Mouse (Mus musculus): ENCODE data around the gene Dennd6a. TPM values are rescaled to one million over a fixed set of nuclear protein-coding genes. Genes with fewer than 3 reads are reported as not detected.
"Not testable (repeated sequence)": the region's sequence is repeated elsewhere in the genome, so short reads cannot be mapped to it uniquely, and the experiment has no call there.

Gene Dennd6a
- total RNA-seq (2021) = 1 to 10 TPM; 8.0 to 8.2 TPM
- long read RNA-seq, experiment 1, full-length matches to known transcripts = 1 of 1 reads
- long read RNA-seq, experiment 1, partial matches to known transcripts = 0 of 1 reads
- long read RNA-seq, experiment 1, other reads (novel, unspliced or antisense) = 0 of 1 reads
- long read RNA-seq, experiment 2, full-length matches to known transcripts = 3 of 5 reads
- long read RNA-seq, experiment 2, partial matches to known transcripts = 1 of 5 reads
- long read RNA-seq, experiment 2, other reads (novel, unspliced or antisense) = 1 of 5 reads

DNA sequence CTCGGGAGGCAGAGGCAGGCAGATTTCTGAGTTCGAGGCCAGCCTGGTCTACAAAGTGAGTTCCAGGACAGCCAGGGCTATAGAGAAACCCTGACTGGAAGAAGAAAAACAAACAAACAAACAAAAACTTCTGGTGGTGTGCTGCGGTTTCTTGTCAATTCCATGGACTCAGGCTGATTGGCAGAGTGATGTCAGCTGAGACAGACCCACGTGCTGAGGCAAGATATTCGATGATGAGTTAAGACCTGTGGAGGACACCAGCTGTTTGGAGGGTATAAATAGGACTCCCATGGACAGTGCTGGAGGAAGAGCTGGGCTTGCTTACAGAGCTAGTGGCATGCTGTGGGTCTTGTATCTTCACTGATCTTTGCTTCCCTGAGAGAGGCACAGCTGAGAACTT lies at the start of gene Dennd6a:
Gene Dennd6a (plus strand): TSS at position 301 of the 400 bp plus-strand sequence.
- DNase-seq = not testable (repeated sequence)

DNA sequence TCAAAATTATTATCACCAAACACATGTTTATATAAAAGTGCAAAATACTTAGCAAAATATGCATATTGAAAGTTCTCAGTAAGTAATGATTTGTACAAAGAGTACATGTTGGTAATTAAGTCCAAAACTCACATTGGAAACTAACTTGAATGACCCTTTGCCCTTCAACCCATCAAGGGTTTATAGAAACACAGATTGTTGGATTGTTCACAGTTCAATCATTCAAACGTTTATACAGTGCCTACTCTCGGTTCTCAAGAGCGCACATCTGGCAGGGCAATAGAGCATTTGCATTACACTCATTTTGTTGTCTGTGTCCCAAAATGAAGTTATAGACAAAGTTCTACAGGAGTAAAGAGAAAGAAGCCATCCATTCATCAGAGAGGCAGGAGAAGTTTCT lies 47.7 kb upstream of the Dennd6a start:
- no peak for DNase-seq

GRCm38 (mm10) chr14:26528296-26528695 lies 45.4 kb upstream of the Dennd6a start:
- DNase-seq = no peak

DNA sequence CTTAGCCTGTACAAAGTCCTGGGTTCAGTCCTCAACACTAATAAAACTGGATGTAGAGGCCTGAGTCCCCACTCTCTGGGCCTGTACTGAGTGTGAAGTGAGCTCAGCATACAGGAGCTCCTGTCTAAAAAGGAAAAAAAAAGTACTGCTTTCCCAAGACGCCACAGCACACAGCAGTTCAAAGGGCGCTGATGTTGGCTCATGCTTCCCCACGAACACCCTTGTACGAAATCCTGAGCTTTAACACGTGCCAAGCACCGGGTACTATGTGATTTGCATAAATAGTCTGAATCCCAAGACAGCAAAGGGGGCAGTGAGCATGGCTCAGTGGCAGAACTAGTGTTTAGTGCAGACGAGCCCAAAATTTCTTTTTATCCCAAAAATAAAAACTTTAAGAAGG lies 43.3 kb upstream of the Dennd6a start:
- DNase-seq = no peak

DNA sequence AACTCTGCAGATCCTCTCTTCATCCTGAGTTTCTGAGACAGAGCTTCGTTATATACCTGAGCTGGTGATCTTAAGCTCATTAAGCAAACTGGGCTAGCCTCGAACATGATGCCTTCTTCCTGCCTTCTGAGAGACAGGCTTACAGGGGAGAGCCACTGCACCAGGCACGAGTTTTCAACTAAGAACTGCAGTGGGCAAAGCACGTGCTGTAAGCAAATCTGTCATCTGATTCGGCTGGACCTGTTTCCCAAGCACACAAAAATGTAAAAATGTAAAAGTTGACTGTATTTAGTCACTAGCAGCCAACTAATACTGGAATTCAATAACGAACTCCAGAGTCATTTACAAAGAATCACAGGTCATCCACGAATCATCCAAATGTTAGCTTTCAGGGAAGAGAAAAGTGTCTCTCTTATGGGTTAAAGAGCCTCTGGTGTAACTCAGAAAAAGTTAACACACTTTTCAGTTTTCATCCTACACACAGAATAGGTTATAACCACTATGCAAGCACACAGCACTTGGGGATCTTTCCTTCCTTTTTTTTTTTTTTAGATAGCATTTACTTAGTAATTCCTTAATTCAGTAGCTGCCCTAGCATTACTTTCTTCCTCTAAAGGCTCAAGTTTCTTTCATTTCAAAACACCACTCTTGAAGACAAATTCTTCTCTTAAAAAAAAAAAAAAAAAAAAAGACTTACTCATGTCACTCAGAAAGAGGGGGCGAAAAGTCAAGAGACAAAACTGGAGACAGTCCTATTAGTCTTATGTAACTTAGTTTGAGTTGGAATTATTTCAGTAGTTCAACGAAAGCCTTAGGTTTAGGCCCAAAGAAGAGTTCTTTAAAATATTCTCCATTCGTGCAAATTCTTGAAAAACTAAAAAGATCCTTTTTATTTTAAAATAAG lies 42.0 kb upstream of the Dennd6a start:
- no peak for DNase-seq

- no peak for DNase-seq
Measured at GRCm38 (mm10) chr14:26532752-26533151, 40.9 kb upstream of the Dennd6a start.

- DNase-seq = no peak
Measured at GRCm38 (mm10) chr14:26533267-26533666, 40.4 kb upstream of the Dennd6a start.

GRCm38 (mm10) chr14:26533821-26534756 lies 39.6 kb upstream of the Dennd6a start:
- DNase-seq = peak; percentile 31

GRCm38 (mm10) chr14:26534757-26535479 lies 38.7 kb upstream of the Dennd6a start, which contains the start of gene Slmap:
Gene Slmap (minus strand): TSS chr14:26534931.
- peak; percentile 96 for DNase-seq

DNA sequence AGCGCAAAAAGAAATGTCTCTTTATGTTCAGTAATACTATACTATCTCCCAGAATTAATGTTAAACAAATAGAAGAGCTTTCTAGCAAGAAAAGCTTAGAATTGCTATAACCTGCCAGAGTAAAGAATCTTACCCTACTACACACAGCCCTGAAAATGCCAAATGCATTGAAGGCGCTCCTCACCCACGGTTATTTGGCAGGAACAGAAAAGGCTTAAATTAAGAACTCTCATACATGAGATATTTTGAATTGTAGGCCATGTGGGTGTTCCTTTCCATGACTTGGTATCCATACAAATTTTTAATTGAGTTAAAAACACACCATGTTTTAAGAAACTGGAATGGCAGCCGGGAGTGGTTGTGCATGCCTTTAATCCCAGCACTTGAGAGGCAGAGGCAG lies 34.4 kb upstream of the Dennd6a start:
- no peak for DNase-seq

- peak; percentile 27 for DNase-seq
Measured at GRCm38 (mm10) chr14:26540577-26540976, 33.1 kb upstream of the Dennd6a start.

GRCm38 (mm10) chr14:26542136-26542535 lies 31.5 kb upstream of the Dennd6a start:
- no peak for DNase-seq

- DNase-seq = no peak
Measured at GRCm38 (mm10) chr14:26547516-26548488, 25.9 kb upstream of the Dennd6a start.

DNA sequence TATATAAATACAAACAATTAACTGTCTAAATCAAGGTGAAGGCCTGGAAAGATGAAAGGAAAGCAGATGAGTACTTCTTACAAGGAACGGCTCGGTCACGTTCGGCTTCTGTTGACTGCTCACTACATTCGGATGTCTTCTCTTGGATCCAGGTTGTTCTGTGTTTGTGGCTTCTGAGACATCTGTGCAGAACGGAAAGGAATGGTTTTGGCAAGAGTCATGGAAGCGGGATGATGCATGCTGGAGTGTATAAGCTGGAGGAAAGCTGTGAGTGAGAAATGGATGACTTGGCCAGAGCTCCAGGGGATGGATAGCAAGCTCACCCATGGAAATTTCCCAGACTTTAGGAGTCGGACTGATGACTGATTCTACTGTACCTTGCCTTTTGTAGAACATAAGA lies 22.9 kb upstream of the Dennd6a start:
- DNase-seq = no peak

GRCm38 (mm10) chr14:26552441-26552840 lies 21.2 kb upstream of the Dennd6a start:
- no peak for DNase-seq

- no peak for DNase-seq
Measured at GRCm38 (mm10) chr14:26552853-26553252, 20.8 kb upstream of the Dennd6a start.

- DNase-seq = no peak
Measured at GRCm38 (mm10) chr14:26557581-26557980, 16.1 kb upstream of the Dennd6a start.

- DNase-seq = no peak
Measured at GRCm38 (mm10) chr14:26558536-26558935, 15.1 kb upstream of the Dennd6a start.

DNA sequence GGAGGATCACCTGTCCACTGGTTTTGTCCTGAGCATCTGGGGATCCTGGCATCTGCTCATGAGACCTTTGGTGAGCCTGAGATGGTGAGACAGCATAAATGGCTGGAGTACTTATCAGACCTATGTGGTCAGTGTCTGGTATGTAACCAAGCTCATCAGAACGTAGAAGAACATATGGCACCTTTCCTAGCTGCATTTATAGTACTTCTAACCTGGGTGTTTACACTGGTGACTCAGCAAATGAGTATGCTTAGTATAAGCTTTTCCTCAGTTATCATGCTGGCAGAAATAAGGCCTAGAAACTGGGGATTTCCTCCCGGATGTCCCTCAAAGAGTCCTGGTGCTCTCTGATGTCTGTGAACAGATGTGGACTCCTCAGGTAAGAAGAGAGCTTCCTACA lies 11.4 kb upstream of the Dennd6a start:
- DNase-seq = no peak

GRCm38 (mm10) chr14:26569880-26570279 lies 3.8 kb upstream of the Dennd6a start:
- DNase-seq = no peak
